Mouse (Mus musculus): ENCODE data around the gene Lifr. TPM values are rescaled to one million over a fixed set of nuclear protein-coding genes. Genes with fewer than 3 reads are reported as not detected.

Gene Lifr
- polyA plus RNA-seq, 1 experiment from 2014 or later: 24.6 TPM

DNA sequence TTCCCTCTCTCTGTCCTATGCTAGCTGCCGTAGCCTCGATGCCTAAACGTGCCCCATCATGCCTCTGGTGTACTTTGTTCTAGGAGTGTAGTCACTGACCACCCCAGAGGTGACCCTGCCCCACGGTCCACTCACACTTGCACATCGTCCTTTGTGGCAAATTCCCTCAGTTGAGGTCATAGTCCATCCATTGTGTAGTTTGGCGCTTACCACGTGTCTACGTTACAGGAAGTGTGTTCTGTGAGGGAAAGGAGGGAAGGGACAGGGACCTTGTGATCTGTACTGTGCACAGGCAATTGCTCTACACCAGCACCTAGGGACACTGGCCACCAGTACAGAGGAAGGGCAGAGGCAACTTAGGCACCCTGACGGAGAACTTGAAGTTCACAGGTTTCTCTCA lies 69.5 kb downstream of the Lifr start:
- no peaks in the 10 kb centered on the region for H3K9me3 ChIP-seq (ENCODE audit: control insufficient read depth, low read length)
- H3K4me2 ChIP-seq (ENCODE audit: low read depth, severe bottlenecking): no peak overlapping the region
- H3K4me3 ChIP-seq (ENCODE audit: low read depth, low read length): no peak overlapping the region
- no peak for ATAC-seq (ENCODE audit: insufficient number of reproducible peaks, low FRiP score, low TSS enrichment, low read depth)
- no peaks in the 10 kb centered on the region for H3K27me3 ChIP-seq (ENCODE audit: control insufficient read depth, insufficient read depth, low read length)
- H3K9ac ChIP-seq (ENCODE audit: low read length): no peak overlapping the region
- H3K36me3 ChIP-seq (ENCODE audit: control insufficient read depth, insufficient read depth, low read length): peaks cover 2% of the 10 kb centered on the region; the same call in 1 of the 2 replicates
- no peaks in the 10 kb centered on the region for H3K4me1 ChIP-seq (ENCODE audit: control insufficient read depth, insufficient read depth, low read length)
- WGBS: 95% methylated on average over 9 of the region's 9 CpGs
- H3K27ac ChIP-seq (replicated peaks; ENCODE audit: low read depth, low read length): no peak overlapping the region
- no peak for DNase-seq (ENCODE audit: low spot score)

DNA sequence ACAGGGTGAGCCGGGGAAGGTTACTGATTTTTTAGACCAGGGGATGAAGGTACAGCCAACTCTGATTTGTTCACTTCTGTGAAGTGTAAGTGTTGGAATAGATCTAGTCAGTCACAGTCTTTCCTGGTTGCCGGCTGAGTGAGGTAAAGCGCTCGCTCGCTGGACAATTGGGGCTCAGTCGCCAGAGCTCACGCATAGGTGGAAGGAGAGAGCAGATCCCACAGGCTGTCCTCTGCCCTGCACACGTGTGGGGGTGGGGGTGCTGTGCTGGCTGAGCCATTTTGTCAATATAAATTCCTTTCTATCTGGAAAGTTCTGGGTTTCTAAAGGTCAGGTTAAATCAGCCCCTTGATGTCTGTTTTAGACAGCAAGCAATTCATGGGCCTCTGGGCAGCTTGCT lies 69.9 kb downstream of the Lifr start:
- H3K9me3 ChIP-seq (ENCODE audit: control insufficient read depth, low read length): no peaks in the 10 kb centered on the region
- no peak overlapping the region for H3K4me2 ChIP-seq (ENCODE audit: low read depth, severe bottlenecking)
- no peaks in the 10 kb centered on the region for H3K4me1 ChIP-seq (ENCODE audit: control insufficient read depth, insufficient read depth, low read length)
- ATAC-seq (ENCODE audit: insufficient number of reproducible peaks, low FRiP score, low TSS enrichment, low read depth) (no peak), DNase-seq (ENCODE audit: low spot score) (no peak)
- WGBS: 87% methylated on average over 8 of the region's 8 CpGs
- no peak overlapping the region for H3K27ac ChIP-seq (replicated peaks; ENCODE audit: low read depth, low read length)
- no peaks in the 10 kb centered on the region for H3K27me3 ChIP-seq (ENCODE audit: control insufficient read depth, insufficient read depth, low read length)
- no peak overlapping the region for H3K4me3 ChIP-seq (ENCODE audit: low read depth, low read length)
- H3K9ac ChIP-seq (ENCODE audit: low read length): no peak overlapping the region
- peaks cover 2% of the 10 kb centered on the region; the same call in 1 of the 2 replicates for H3K36me3 ChIP-seq (ENCODE audit: control insufficient read depth, insufficient read depth, low read length)

GRCm38 (mm10) chr15:7163851-7164250 lies 73.4 kb downstream of the Lifr start:
- Histone ChIP-seq H3K4me3 (ENCODE audit: low read depth, low read length) (no peak overlapping the region), H3K27ac (replicated peaks; ENCODE audit: low read depth, low read length) (no peak overlapping the region), H3K36me3 (ENCODE audit: control insufficient read depth, insufficient read depth, low read length) (peaks cover 4% of the 10 kb centered on the region; the same call in 1 of the 2 replicates), H3K9ac (ENCODE audit: low read length) (no peak overlapping the region), H3K4me2 (ENCODE audit: low read depth, severe bottlenecking) (no peak overlapping the region), H3K27me3 (ENCODE audit: control insufficient read depth, insufficient read depth, low read length) (no peaks in the 10 kb centered on the region), H3K9me3 (ENCODE audit: control insufficient read depth, low read length) (no peaks in the 10 kb centered on the region), H3K4me1 (ENCODE audit: control insufficient read depth, insufficient read depth, low read length) (no peaks in the 10 kb centered on the region)
- WGBS: 73% methylated on average over 6 of the region's 6 CpGs
- ATAC-seq (ENCODE audit: insufficient number of reproducible peaks, low FRiP score, low TSS enrichment, low read depth) (no peak), DNase-seq (ENCODE audit: low spot score) (no peak)

DNA sequence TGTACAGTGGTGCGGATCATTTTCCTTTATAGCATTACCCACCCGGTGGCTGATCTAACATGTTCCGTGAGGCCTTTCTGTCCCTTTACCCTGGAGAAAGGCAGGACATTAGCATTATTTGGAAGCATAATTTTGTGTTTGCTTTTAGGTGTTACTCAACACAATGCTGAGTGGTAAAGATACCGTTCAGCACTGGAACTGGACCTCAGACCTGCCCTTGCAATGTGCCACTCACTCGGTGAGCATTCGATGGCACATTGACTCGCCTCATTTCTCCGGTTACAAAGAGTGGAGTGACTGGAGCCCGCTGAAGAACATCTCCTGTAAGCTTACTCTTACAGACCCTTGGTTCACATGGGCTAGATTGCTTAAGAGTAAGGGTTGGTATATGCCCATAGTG lies 76.3 kb downstream of the Lifr start:
- no peaks in the 10 kb centered on the region for H3K27me3 ChIP-seq (ENCODE audit: control insufficient read depth, insufficient read depth, low read length)
- no peaks in the 10 kb centered on the region for H3K4me1 ChIP-seq (ENCODE audit: control insufficient read depth, insufficient read depth, low read length)
- H3K9ac ChIP-seq (ENCODE audit: low read length): no peak overlapping the region
- H3K9me3 ChIP-seq (ENCODE audit: control insufficient read depth, low read length): no peaks in the 10 kb centered on the region
- ATAC-seq (ENCODE audit: insufficient number of reproducible peaks, low FRiP score, low TSS enrichment, low read depth): no peak
- DNase-seq (ENCODE audit: low spot score): no peak
- no peak overlapping the region for H3K27ac ChIP-seq (replicated peaks; ENCODE audit: low read depth, low read length)
- no peak overlapping the region for H3K4me3 ChIP-seq (ENCODE audit: low read depth, low read length)
- H3K4me2 ChIP-seq (ENCODE audit: low read depth, severe bottlenecking): no peak overlapping the region
- peaks cover 2% of the 10 kb centered on the region; the same call in 1 of the 2 replicates for H3K36me3 ChIP-seq (ENCODE audit: control insufficient read depth, insufficient read depth, low read length)
- 92% methylated on average over 9 of the region's 9 CpGs for WGBS

DNA sequence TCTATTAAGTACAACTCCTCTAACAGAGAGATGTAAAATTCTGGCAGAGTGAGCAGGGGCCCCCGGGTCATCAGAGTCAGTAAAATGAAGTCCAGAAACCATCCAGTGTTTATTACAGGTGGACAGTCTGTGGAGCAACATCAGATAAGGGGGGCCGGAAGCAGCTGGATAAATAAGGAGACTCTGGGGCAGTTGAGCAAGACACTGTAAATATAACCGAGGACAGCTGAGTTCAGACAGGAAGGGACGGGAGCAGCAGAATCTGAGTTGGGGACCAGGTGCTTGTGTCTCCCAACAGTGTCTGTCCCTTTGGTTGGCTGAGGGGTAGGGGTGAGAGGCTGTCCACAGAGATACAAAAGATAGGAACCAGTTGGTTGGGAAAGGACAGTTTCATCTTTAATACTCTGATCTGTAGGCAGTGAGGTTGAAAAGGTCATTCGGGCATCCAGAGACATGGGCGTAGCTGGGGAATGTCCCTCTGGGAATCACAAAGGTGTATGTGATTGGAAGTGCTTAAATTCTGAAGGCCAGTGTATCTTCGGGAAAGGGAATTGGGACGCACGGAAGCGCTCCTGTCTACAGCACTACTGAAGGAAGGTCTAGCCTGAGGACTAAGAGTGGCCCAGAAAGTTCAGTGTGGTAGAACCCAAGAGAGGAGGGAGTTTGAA lies 77.0 kb downstream of the Lifr start:
- Histone ChIP-seq H3K4me2 (ENCODE audit: low read depth, severe bottlenecking) (no peak overlapping the region), H3K4me3 (ENCODE audit: low read depth, low read length) (no peak overlapping the region), H3K36me3 (ENCODE audit: control insufficient read depth, insufficient read depth, low read length) (peaks cover 2% of the 10 kb centered on the region; the same call in 1 of the 2 replicates), H3K9me3 (ENCODE audit: control insufficient read depth, low read length) (no peaks in the 10 kb centered on the region), H3K4me1 (ENCODE audit: control insufficient read depth, insufficient read depth, low read length) (no peaks in the 10 kb centered on the region), H3K9ac (ENCODE audit: low read length) (no peak overlapping the region), H3K27me3 (ENCODE audit: control insufficient read depth, insufficient read depth, low read length) (no peaks in the 10 kb centered on the region), H3K27ac (replicated peaks; ENCODE audit: low read depth, low read length) (no peak overlapping the region)
- whole genome bisulfite sequencing: 87% methylated on average over 10 of the region's 10 CpGs
- ATAC-seq (ENCODE audit: insufficient number of reproducible peaks, low FRiP score, low TSS enrichment, low read depth) (no peak), DNase-seq (ENCODE audit: low spot score) (no peak)

GRCm38 (mm10) chr15:7167906-7168532 lies 77.6 kb downstream of the Lifr start:
- DNase-seq (ENCODE audit: low spot score): no peak
- 41% methylated on average over 11 of the region's 11 CpGs for WGBS

GRCm38 (mm10) chr15:7172875-7173274 lies 82.5 kb downstream of the Lifr start:
- no peak for ATAC-seq (ENCODE audit: insufficient number of reproducible peaks, low FRiP score, low TSS enrichment, low read depth)

More at GRCm38 (mm10) chr15:7167906-7168532, 77.6 kb downstream of the Lifr start:
- H3K4me1 ChIP-seq (ENCODE audit: control insufficient read depth, insufficient read depth, low read length): no peaks in the 10 kb centered on the region
- no peaks in the 10 kb centered on the region for H3K27me3 ChIP-seq (ENCODE audit: control insufficient read depth, insufficient read depth, low read length)
- H3K9ac ChIP-seq (ENCODE audit: low read length): no peak overlapping the region
- H3K4me3 ChIP-seq (ENCODE audit: low read depth, low read length): no peak overlapping the region
- no peak overlapping the region for H3K27ac ChIP-seq (replicated peaks; ENCODE audit: low read depth, low read length)
- peaks cover 2% of the 10 kb centered on the region; the same call in 1 of the 2 replicates for H3K36me3 ChIP-seq (ENCODE audit: control insufficient read depth, insufficient read depth, low read length)
- H3K9me3 ChIP-seq (ENCODE audit: control insufficient read depth, low read length): no peaks in the 10 kb centered on the region
- no peak overlapping the region for H3K4me2 ChIP-seq (ENCODE audit: low read depth, severe bottlenecking)
- no peak for ATAC-seq (ENCODE audit: insufficient number of reproducible peaks, low FRiP score, low TSS enrichment, low read depth)

DNA sequence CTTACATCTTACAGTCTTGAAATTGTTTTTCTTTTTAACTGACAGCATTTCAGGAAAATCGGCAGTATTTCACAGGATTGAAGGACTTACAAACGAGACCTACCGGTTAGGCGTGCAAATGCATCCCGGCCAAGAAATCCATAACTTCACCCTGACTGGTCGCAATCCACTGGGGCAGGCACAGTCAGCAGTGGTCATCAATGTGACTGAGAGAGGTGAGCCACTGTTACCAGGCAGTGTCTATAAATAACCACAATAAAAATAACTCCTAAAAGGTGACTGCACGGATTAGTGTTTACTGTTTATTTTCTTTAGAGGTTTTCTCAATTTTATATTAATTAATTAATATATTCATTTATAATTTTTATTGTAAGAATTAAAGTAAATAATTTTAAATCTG lies 82.9 kb downstream of the Lifr start:
- 80% methylated on average over 7 of the region's 7 CpGs for WGBS
- Histone ChIP-seq H3K27ac (replicated peaks; ENCODE audit: low read depth, low read length) (no peak overlapping the region), H3K9me3 (ENCODE audit: control insufficient read depth, low read length) (no peaks in the 10 kb centered on the region), H3K4me2 (ENCODE audit: low read depth, severe bottlenecking) (no peak overlapping the region), H3K27me3 (ENCODE audit: control insufficient read depth, insufficient read depth, low read length) (no peaks in the 10 kb centered on the region), H3K36me3 (ENCODE audit: control insufficient read depth, insufficient read depth, low read length) (no peaks in the 10 kb centered on the region), H3K4me1 (ENCODE audit: control insufficient read depth, insufficient read depth, low read length) (no peaks in the 10 kb centered on the region), H3K9ac (ENCODE audit: low read length) (no peak overlapping the region), H3K4me3 (ENCODE audit: low read depth, low read length) (no peak overlapping the region)
- ATAC-seq (ENCODE audit: insufficient number of reproducible peaks, low FRiP score, low TSS enrichment, low read depth) (no peak), DNase-seq (ENCODE audit: low spot score) (no peak)

More at GRCm38 (mm10) chr15:7172875-7173274, 82.5 kb downstream of the Lifr start:
- H3K9me3 ChIP-seq (ENCODE audit: control insufficient read depth, low read length): no peaks in the 10 kb centered on the region
- H3K27me3 ChIP-seq (ENCODE audit: control insufficient read depth, insufficient read depth, low read length): no peaks in the 10 kb centered on the region
- no peaks in the 10 kb centered on the region for H3K36me3 ChIP-seq (ENCODE audit: control insufficient read depth, insufficient read depth, low read length)
- no peak for DNase-seq (ENCODE audit: low spot score)
- H3K4me2 ChIP-seq (ENCODE audit: low read depth, severe bottlenecking): no peak overlapping the region
- H3K4me3 ChIP-seq (ENCODE audit: low read depth, low read length): no peak overlapping the region
- H3K27ac ChIP-seq (replicated peaks; ENCODE audit: low read depth, low read length): no peak overlapping the region
- no peak overlapping the region for H3K9ac ChIP-seq (ENCODE audit: low read length)
- 77% methylated on average over 2 of the region's 2 CpGs for WGBS
- no peaks in the 10 kb centered on the region for H3K4me1 ChIP-seq (ENCODE audit: control insufficient read depth, insufficient read depth, low read length)

All from limb, embryonic 11.5 days (tissue).